Mouse (Mus musculus) testis, adult 2 months (tissue): ENCODE data around the gene Tnk2.

ENCODE experiments used
- CTCF ChIP-seq: fragments of 200-500 bp; IDR thresholded peaks from 2 replicates; pipeline ENCODE4 v1.5.1; 2012; ENCODE audit warnings: low read depth, mild to moderate bottlenecking, inconsistent platforms, low read length, moderate library complexity; ENCODE audit not compliant: control insufficient read depth, insufficient read depth, insufficient replicate concordance
- POLR2A ChIP-seq: fragments of 200-500 bp; IDR thresholded peaks from 2 replicates; pipeline ENCODE4 v1.6.1; 2012; ENCODE audit warnings: low read depth, mild to moderate bottlenecking, inconsistent platforms, low read length, moderate library complexity; ENCODE audit not compliant: control insufficient read depth

DNA sequence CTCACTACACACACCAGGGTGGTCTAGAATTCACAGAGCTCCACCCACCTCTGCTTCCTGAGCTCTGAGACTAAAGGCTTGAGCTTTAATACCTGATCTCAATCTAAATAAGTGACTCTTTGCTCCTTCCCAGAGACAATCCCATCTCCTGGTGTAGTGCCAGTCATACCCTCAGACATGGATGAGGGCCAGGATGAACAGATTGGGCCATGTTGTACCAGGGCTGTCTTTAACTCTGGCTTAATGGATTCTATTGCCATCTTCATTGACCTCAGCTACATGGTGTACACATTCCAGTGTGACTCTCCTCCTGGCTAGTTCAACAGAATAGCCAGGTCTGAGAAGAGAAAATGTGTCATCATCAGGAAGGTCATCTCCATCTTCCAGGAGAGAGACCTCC is 82.8 kb downstream of the Tnk2 start:
- no peak for TF ChIP-seq CTCF
- no peak for TF ChIP-seq POLR2A
